10 mouse cellular contexts compared by ENCODE assay signal in the genomic region with DNA sequence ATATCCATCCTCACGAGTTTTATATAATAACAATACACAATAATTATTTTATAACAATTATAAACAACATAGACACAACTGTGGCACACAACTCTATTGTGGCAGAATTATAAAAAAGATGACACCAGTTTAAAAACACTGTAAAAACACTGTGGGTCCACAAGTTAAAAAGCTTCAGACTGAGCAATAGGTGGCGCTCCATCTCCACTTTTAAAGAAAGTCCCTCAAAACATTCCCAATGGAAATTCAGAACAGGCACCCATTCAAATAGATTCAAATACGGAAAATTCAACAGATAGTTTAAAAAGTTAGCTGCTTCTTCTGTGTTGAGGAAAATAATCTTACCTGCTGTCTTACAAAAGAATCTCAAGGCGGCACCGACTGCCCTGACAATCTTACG.
DNase-seq lines count a peak whose midpoint lies in the region; ATAC-seq lines count a peak whose summit lies in the region.
"Had no signal": no experiment of that assay in that cellular context is flagged by ENCODE, and none has a peak within 500 bp of the region (broad histone marks: within the 10 kb centered on the region; RNA-seq: fewer than 3 reads in every experiment).

No protein-coding gene starts in this region.

- no peaks in the 10 kb centered on the region for H3K27me3 ChIP-seq in hindbrain, embryonic 14.5 days (ENCODE audit: control insufficient read depth, insufficient read depth, low read length)
- no peaks in the 10 kb centered on the region for H3K27me3 ChIP-seq in hindbrain, embryonic 16.5 days (replicated peaks; ENCODE audit: control insufficient read depth, insufficient read depth, low read length)
- no peaks in the 10 kb centered on the region for H3K27me3 ChIP-seq in midbrain, embryonic 14.5 days (ENCODE audit: control insufficient read depth, insufficient read depth, low read length)
- no peaks in the 10 kb centered on the region for H3K27me3 ChIP-seq in midbrain, embryonic 15.5 days (replicated peaks)
- H3K27me3 ChIP-seq: midbrain, embryonic 12.5 days had no signal

- no peak for ATAC-seq in hindbrain, embryonic 14.5 days (ENCODE audit: low FRiP score)
- ATAC-seq in hindbrain, embryonic 16.5 days = no peak
- ATAC-seq in midbrain, embryonic 14.5 days (ENCODE audit: low FRiP score, low TSS enrichment) = no peak
- no peak for ATAC-seq in midbrain, embryonic 15.5 days (replicated peaks)

- no peaks in the 10 kb centered on the region for H3K9me3 ChIP-seq in hindbrain, embryonic 14.5 days (ENCODE audit: control insufficient read depth, low read length)
- H3K9me3 ChIP-seq in hindbrain, embryonic 16.5 days (ENCODE audit: control insufficient read depth, low read length) = no peaks in the 10 kb centered on the region
- H3K9me3 ChIP-seq in midbrain, embryonic 14.5 days (ENCODE audit: control insufficient read depth, low read length) = no peaks in the 10 kb centered on the region
- H3K9me3 ChIP-seq in midbrain, embryonic 15.5 days = no peaks in the 10 kb centered on the region
- H3K9me3 ChIP-seq: midbrain, embryonic 12.5 days had no signal

- H3K27ac ChIP-seq in hindbrain, embryonic 14.5 days = no peak overlapping the region
- no peak overlapping the region for H3K27ac ChIP-seq in hindbrain, embryonic 16.5 days (ENCODE audit: low read depth, low read length)
- no peak overlapping the region for H3K27ac ChIP-seq in midbrain, embryonic 14.5 days (replicated peaks; ENCODE audit: low read depth, low read length)
- no peak overlapping the region for H3K27ac ChIP-seq in midbrain, embryonic 15.5 days
- H3K27ac ChIP-seq: midbrain, embryonic 12.5 days had no signal

- no peak overlapping the region for H3K9ac ChIP-seq in hindbrain, embryonic 14.5 days
- no peak overlapping the region for H3K9ac ChIP-seq in hindbrain, embryonic 16.5 days (ENCODE audit: low read depth, low read length)
- H3K9ac ChIP-seq in midbrain, embryonic 14.5 days (replicated peaks; ENCODE audit: low read length) = no peak overlapping the region
- no peak overlapping the region for H3K9ac ChIP-seq in midbrain, embryonic 15.5 days
- H3K9ac ChIP-seq: midbrain, embryonic 12.5 days had no signal

- DNase-seq in adrenal gland, postnatal 10 days = peak; percentile 47
- no peak for DNase-seq in adrenal gland, adult 18-20 months (ENCODE audit: low spot score in 2 of 2)
- peak; percentile 64 for DNase-seq in hindbrain, embryonic 14.5 days (ENCODE audit: low spot score)
- DNase-seq in midbrain, embryonic 14.5 days = peak; percentile 81
- DNase-seq in retina, postnatal 1 day = peak; percentile 62
- DNase-seq in urinary bladder, postnatal 36 days (ENCODE audit: low spot score in 2 of 2) = no peak
- DNase-seq: gastrocnemius, postnatal 25 days had no signal

- no peak overlapping the region for H3K4me2 ChIP-seq in hindbrain, embryonic 14.5 days (replicated peaks)
- H3K4me2 ChIP-seq in hindbrain, embryonic 16.5 days (ENCODE audit: low read length) = no peak overlapping the region
- H3K4me2 ChIP-seq in midbrain, embryonic 14.5 days (ENCODE audit: low read length) = no peak overlapping the region
- no peak overlapping the region for H3K4me2 ChIP-seq in midbrain, embryonic 15.5 days
- H3K4me2 ChIP-seq: midbrain, embryonic 12.5 days had no signal

- H3K4me1 ChIP-seq in hindbrain, embryonic 14.5 days (replicated peaks; ENCODE audit: control insufficient read depth, insufficient read depth, low read length) = 0 out of 2 replicates have a peak, but pooled peaks cover 3% of the 10 kb centered on the region
- H3K4me1 ChIP-seq in hindbrain, embryonic 16.5 days (ENCODE audit: control insufficient read depth, insufficient read depth, low read depth, low read length) = no peaks in the 10 kb centered on the region
- 0 out of 2 replicates have a peak, but pooled peaks cover 3% of the 10 kb centered on the region for H3K4me1 ChIP-seq in midbrain, embryonic 14.5 days (ENCODE audit: control insufficient read depth, insufficient read depth, low read length)
- peaks cover 11% of the 10 kb centered on the region for H3K4me1 ChIP-seq in midbrain, embryonic 15.5 days
- H3K4me1 ChIP-seq: midbrain, embryonic 12.5 days had no signal

- no peak overlapping the region for H3K4me3 ChIP-seq in hindbrain, embryonic 14.5 days (replicated peaks; ENCODE audit: low read length)
- H3K4me3 ChIP-seq in hindbrain, embryonic 16.5 days (ENCODE audit: low read length) = no peak overlapping the region
- H3K4me3 ChIP-seq in midbrain, embryonic 14.5 days (replicated peaks; ENCODE audit: low read depth, low read length) = no peak overlapping the region
- H3K4me3 ChIP-seq in midbrain, embryonic 15.5 days = no peak overlapping the region
- H3K4me3 ChIP-seq: midbrain, embryonic 12.5 days had no signal

- 52% methylated on average over 6 of the region's 6 CpGs for WGBS in hindbrain, embryonic 14.5 days
- 58% methylated on average over 6 of the region's 6 CpGs for WGBS in hindbrain, embryonic 16.5 days
- 35% methylated on average over 6 of the region's 6 CpGs for WGBS in midbrain, embryonic 14.5 days
- WGBS in midbrain, embryonic 15.5 days = 40% methylated on average over 6 of the region's 6 CpGs

- no peaks in the 10 kb centered on the region for H3K36me3 ChIP-seq in hindbrain, embryonic 14.5 days (replicated peaks; ENCODE audit: control insufficient read depth, insufficient read depth)
- no peaks in the 10 kb centered on the region for H3K36me3 ChIP-seq in hindbrain, embryonic 16.5 days (ENCODE audit: control insufficient read depth, insufficient read depth, low read length)
- H3K36me3 ChIP-seq in midbrain, embryonic 14.5 days (ENCODE audit: control insufficient read depth, insufficient read depth, low read length) = no peaks in the 10 kb centered on the region
- H3K36me3 ChIP-seq in midbrain, embryonic 15.5 days (replicated peaks) = no peaks in the 10 kb centered on the region
- H3K36me3 ChIP-seq: midbrain, embryonic 12.5 days had no signal

Comparison
In these comparisons a context has a peak if more than half of its experiments do, and no peak if none do; other contexts are left out.
1. DNase-seq: peak in adrenal gland, postnatal 10 days (single experiment), hindbrain, embryonic 14.5 days (single experiment), midbrain, embryonic 14.5 days (single experiment) and retina, postnatal 1 day (single experiment); none in adrenal gland, adult 18-20 months (0 of 2) and urinary bladder, postnatal 36 days (0 of 2).